Mouse (Mus musculus) ES-Bruce4 (cell line): Measurements from ENCODE around the gene Rab31. TPM values are rescaled to one million over a fixed set of nuclear protein-coding genes. Genes with fewer than 3 reads are reported as not detected.

Source experiments
- H3K27ac ChIP-seq: 2 replicates; pipeline ENCODE4 v1.5.1; 2012; ENCODE audit warnings: low read length, inconsistent platforms; ENCODE audit not compliant: insufficient read depth
- H3K27me3 ChIP-seq: 2 replicates; pipeline ENCODE4 v1.6.1; 2012; ENCODE audit warnings: mild to moderate bottlenecking, low read length, inconsistent platforms; ENCODE audit not compliant: control insufficient read depth, poor library complexity, insufficient read depth, severe bottlenecking
- H3K36me3 ChIP-seq: 2 replicates; pipeline ENCODE4 v1.6.1; 2012; ENCODE audit warnings: inconsistent platforms, mild to moderate bottlenecking, low read length, moderate library complexity; ENCODE audit not compliant: control insufficient read depth, poor library complexity, insufficient read depth, severe bottlenecking
- H3K4me1 ChIP-seq: one replicate; pipeline ENCODE4 v1.8.1; 2011; ENCODE audit warnings: low read length; ENCODE audit not compliant: control insufficient read depth, insufficient read depth
- H3K4me3 ChIP-seq: 2 replicates; pipeline ENCODE4 v1.5.1; 2011; ENCODE audit warnings: low read depth, mild to moderate bottlenecking, low read length
- H3K9ac ChIP-seq: 2 replicates; pipeline ENCODE4 v1.6.1; 2012; ENCODE audit warnings: low read depth, mild to moderate bottlenecking, inconsistent platforms; ENCODE audit not compliant: poor library complexity, severe bottlenecking
- H3K9me3 ChIP-seq: replicated peaks from 2 replicates; pipeline ENCODE4 v1.6.1; 2012; ENCODE audit warnings: mild to moderate bottlenecking, low read length, inconsistent platforms; ENCODE audit not compliant: control insufficient read depth, poor library complexity, insufficient read depth, severe bottlenecking
- CTCF ChIP-seq: IDR thresholded peaks from one replicate; pipeline ENCODE4 v1.8.1; 2011; ENCODE audit warnings: low read depth, low read length
- EP300 ChIP-seq: IDR thresholded peaks from 2 replicates; pipeline ENCODE4 v1.6.1; 2011; ENCODE audit warnings: low read depth, low read length; ENCODE audit not compliant: insufficient read depth
- POLR2A ChIP-seq: IDR thresholded peaks from one replicate; pipeline ENCODE4 v1.8.1; 2011; ENCODE audit warnings: low read length; ENCODE audit not compliant: insufficient read depth
- polyA plus RNA-seq: library from polyadenylated mRNA; stranded (reverse); fragments of >200 nt; gene quantifications from 2 replicates; pipeline ENCODE4 v1.2.4, GENCODE M21; 2011; ENCODE audit warnings: low read depth; ENCODE audit not compliant: missing spikeins, insufficient read depth, insufficient read length

Rab31 gene
- polyA plus RNA-seq, 1 experiment, result 18.7 TPM

DNA sequence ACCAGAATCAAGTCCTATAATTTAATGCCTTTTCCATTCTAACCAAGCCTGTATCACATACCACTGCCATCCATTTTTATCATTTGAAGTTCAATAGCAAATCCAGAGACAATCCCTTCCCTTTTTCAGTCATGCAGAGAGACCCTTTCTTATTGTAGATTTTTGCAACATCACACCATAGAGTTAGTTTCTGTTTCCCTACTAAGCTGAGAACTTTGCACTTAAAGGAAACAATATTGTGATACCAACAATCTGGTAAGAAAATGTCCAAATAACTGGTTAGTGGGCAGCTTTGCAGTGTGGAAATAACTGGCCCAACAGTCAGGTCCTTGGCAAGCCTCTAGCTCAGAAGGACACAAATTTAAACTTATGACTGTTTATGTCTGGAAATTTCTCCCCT lies 167.7 kb downstream of the Rab31 start:
- TF ChIP-seq POLR2A, result no peak
- TF ChIP-seq CTCF, result no peak
- no peak for TF ChIP-seq EP300
- no peaks in the 10 kb centered on the region for H3K27me3 ChIP-seq
- H3K36me3 ChIP-seq, result no peaks in the 10 kb centered on the region
- no peak overlapping the region for H3K4me3 ChIP-seq
- H3K9me3 ChIP-seq, result no peaks in the 10 kb centered on the region
- peaks cover 2% of the 10 kb centered on the region for H3K4me1 ChIP-seq
- no peak overlapping the region for H3K9ac ChIP-seq
- no peak overlapping the region for H3K27ac ChIP-seq

DNA sequence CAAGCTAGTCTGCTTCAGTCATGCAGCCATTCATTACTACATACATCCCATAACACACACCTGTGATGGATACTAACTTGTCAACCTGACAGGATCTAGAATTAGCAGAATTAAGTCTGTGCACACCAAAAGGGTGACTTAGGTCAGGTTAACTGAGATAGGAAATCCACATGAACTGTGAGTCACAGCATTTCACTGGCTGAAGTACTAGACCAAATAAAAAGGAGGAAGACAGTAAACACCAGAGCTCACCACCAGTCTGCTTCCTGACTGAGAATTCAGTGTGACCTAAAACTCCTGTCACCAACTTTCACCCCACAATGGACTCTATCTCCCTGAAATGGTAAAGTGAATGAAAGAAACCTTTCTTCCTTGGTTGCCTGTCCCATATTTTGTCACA lies 168.2 kb downstream of the Rab31 start:
- no peak overlapping the region for H3K9ac ChIP-seq
- TF ChIP-seq EP300 (no peak), CTCF (no peak), POLR2A (no peak)
- H3K4me3 ChIP-seq, result no peak overlapping the region

More for the DNA sequence above, 168.2 kb downstream of the Rab31 start:
- Histone ChIP-seq H3K27me3 (no peaks in the 10 kb centered on the region), H3K36me3 (no peaks in the 10 kb centered on the region), H3K4me1 (peaks cover 2% of the 10 kb centered on the region), H3K9me3 (no peaks in the 10 kb centered on the region), H3K27ac (no peak overlapping the region)

Other genes with a start within 250 kb of the Rab31 start
- 0.30 TPM in 1 of 2 replicates, not detected in the other for gene Tmem232, start 232.0 kb downstream of the Rab31 start, polyA plus RNA-seq
- gene Vapa, start 159.2 kb downstream of the Rab31 start, polyA plus RNA-seq, result 301 and 311 TPM in 2 replicates
- gene Txndc2, start 130.6 kb downstream of the Rab31 start, polyA plus RNA-seq, result not detected in 2 replicates
- 48.4 and 56.7 TPM in 2 replicates for gene Ppp4r1, start 9.8 kb upstream of the Rab31 start, polyA plus RNA-seq
- gene Ralbp1, start 113.0 kb upstream of the Rab31 start, polyA plus RNA-seq, result 41.3 and 42.9 TPM in 2 replicates
- 65.9 and 75.3 TPM in 2 replicates for gene Twsg1, start 178.5 kb upstream of the Rab31 start, polyA plus RNA-seq